Mouse (Mus musculus) stomach, embryonic 16.5 days (tissue): ENCODE measurements at regions not wholly inside any gene's neighbourhood (a gene's known extent, or its start where the extent isn't known, plus 50 kb on each side); places are given as distances from the start of the nearest gene placed in this dataset.
"Not testable (repeated sequence)": the region's sequence is repeated elsewhere in the genome, so short reads cannot be mapped to it uniquely, and the experiment has no call there.

Experiments used
- ATAC-seq: fragments of 200-750 bp; cut with Nextera tagmentation; 2 replicates; pipeline ENCODE4 v1.8.0; 2017; ENCODE audit warnings: moderate number of reproducible peaks, moderate TSS enrichment; ENCODE audit not compliant: insufficient read depth, low FRiP score
- H3K27ac ChIP-seq: fragments of 300-500 bp; sonication (generic); 2 replicates; pipeline ENCODE4 v1.5.1; 2014; ENCODE audit warnings: low read length
- H3K27me3 ChIP-seq: fragments of 300-500 bp; sonication (generic); 2 replicates; pipeline ENCODE4 v1.6.1; 2014; ENCODE audit warnings: low read length, control low read depth, mixed read lengths; ENCODE audit not compliant: control insufficient read depth, insufficient read depth
- H3K36me3 ChIP-seq: fragments of 300-500 bp; sonication (generic); 2 replicates; pipeline ENCODE4 v1.6.1; 2014; ENCODE audit warnings: low read length; ENCODE audit not compliant: control insufficient read depth, insufficient read depth
- H3K4me1 ChIP-seq: fragments of 300-500 bp; sonication (generic); 2 replicates; pipeline ENCODE4 v1.6.1; 2014; ENCODE audit warnings: low read length, control low read depth, mixed read lengths; ENCODE audit not compliant: control insufficient read depth, insufficient read depth
- H3K4me2 ChIP-seq: fragments of 300-500 bp; sonication (generic); 2 replicates; pipeline ENCODE4 v1.6.1; 2014; ENCODE audit warnings: low read depth, low read length, mixed read lengths
- H3K4me3 ChIP-seq: fragments of 300-500 bp; sonication (generic); replicated peaks from 2 replicates; pipeline ENCODE4 v1.5.1; 2014; ENCODE audit warnings: mild to moderate bottlenecking, low read length
- H3K9ac ChIP-seq: fragments of 300-500 bp; sonication (generic); 2 replicates; pipeline ENCODE4 v1.6.1; 2014; ENCODE audit warnings: low read length
- H3K9me3 ChIP-seq: fragments of 300-500 bp; sonication (generic); replicated peaks from 2 replicates; pipeline ENCODE4 v1.6.1; 2016; ENCODE audit warnings: low read length, control low read depth; ENCODE audit not compliant: control insufficient read depth
- WGBS: fragments of 180-500 bp; shearing (Covaris S2); extraction: QIAGEN DNeasy Blood & Tissue Kit; methylation state at CpG from one replicate; pipeline ENCODE4 v1.1.7; 2014; 5-methylcytosine and 5-hydroxymethylcytosine counted together

DNA sequence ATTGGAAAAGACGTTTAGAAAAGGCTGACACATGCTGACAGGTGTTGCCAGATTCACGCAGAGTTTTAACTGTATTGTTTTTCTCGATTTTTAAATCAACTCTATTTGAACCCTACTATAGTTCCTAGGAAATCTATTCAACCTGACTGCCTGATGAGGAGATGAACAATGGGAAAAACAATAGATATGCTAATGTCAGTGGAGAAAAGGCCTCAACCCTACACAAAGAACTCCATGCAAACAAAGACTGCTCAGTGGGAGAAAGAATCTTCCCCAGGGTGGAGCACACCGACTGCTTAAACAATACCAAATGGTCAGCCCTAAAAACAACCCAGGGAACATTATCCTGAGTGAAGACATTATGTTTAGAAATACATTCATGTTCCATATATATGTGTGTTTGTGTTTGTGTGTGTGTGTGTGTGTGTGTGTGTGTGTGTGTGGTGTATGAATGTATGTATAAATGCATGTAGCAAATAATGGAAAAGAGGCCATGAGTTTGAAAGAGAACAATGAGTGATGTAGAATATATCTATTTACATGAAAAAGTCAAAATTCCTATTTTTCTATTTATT, 204.1 kb upstream of the Zfp804a start:
- 30% methylated on average over 4 of the region's 4 CpGs for WGBS
- Histone ChIP-seq H3K9ac (no peak overlapping the region), H3K4me3 (no peak overlapping the region), H3K27me3 (no peaks in the 10 kb centered on the region), H3K36me3 (no peaks in the 10 kb centered on the region), H3K4me2 (no peak overlapping the region), H3K9me3 (no peaks in the 10 kb centered on the region), H3K4me1 (no peaks in the 10 kb centered on the region), H3K27ac (no peak overlapping the region)
- no peak for ATAC-seq

DNA sequence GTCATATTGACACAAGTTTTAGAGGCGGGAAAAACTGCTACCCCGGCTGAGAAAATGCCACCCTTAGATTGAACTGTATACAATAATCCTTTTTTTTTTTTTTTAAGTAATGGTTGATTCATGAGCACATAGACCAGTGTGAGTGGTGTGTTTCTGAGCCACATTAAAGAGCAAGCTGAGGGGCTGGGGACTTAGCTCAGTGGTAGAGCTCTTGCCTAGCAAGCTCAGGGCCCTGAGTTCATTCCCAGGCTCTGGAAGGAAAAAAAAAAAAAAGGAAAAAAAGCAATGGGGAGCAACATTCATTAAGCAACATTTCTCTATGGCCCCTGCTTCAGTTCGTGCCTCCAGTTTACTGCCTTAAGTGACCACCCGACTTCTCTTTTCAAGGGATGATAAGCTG, 203.1 kb upstream of the Zfp804a start:
- no peaks in the 10 kb centered on the region for H3K27me3 ChIP-seq
- no peak overlapping the region for H3K4me2 ChIP-seq
- no peak for ATAC-seq
- H3K4me1 ChIP-seq, result no peaks in the 10 kb centered on the region
- no peaks in the 10 kb centered on the region for H3K9me3 ChIP-seq
- no peak overlapping the region for H3K4me3 ChIP-seq
- H3K9ac ChIP-seq, result no peak overlapping the region
- H3K36me3 ChIP-seq, result no peaks in the 10 kb centered on the region
- H3K27ac ChIP-seq, result no peak overlapping the region
- 46% methylated on average over 4 of the region's 4 CpGs for WGBS

DNA sequence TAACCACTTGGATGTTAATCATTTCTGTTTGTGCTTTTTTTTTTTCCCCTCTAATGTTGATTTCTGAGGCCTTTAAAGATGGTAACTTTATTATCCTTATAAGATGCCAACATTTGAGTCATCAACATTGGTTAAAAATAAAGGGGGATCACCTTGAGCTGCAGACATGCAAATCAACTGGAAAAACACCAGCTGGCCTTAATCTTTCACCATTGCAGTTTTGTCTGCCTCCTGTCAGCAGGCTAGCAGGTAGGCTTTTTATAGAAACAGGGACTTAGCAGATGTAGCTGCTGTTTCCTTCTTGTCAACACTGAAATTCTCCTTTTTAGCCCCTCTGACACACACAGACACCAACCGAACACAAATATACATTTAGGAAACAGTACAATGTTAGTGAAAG, 167.6 kb upstream of the Zfp804a start:
- no peaks in the 10 kb centered on the region for H3K27me3 ChIP-seq
- WGBS, result 69% methylated on average over 1 of the region's 1 CpGs
- no peak for ATAC-seq
- H3K36me3 ChIP-seq, result no peaks in the 10 kb centered on the region
- H3K4me3 ChIP-seq, result no peak overlapping the region
- H3K9ac ChIP-seq, result no peak overlapping the region
- no peaks in the 10 kb centered on the region for H3K9me3 ChIP-seq
- H3K4me2 ChIP-seq, result no peak overlapping the region
- H3K4me1 ChIP-seq, result no peaks in the 10 kb centered on the region
- H3K27ac ChIP-seq, result no peak overlapping the region

DNA sequence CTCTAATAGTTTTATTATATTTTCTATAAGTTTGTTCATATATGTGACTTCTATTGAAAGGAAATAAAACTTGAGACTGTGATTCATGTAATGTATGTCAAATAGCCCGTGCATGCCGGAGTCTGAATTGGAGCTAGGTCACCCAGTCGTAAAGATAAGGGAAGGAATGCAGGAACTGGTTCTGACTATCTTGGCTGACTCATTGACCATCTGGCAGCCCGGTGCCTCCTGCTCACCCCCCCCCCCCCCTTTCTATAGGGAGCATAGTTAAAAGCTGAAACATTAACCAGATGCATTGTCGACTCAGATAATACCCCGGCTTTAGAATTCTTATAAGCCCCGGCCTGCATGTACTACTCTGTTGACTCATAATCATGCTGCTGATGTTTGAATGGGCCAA, 160.5 kb upstream of the Zfp804a start:
- 33% methylated on average over 7 of the region's 7 CpGs for WGBS
- not testable (repeated sequence) for H3K27ac ChIP-seq, H3K4me1 ChIP-seq, H3K4me3 ChIP-seq, H3K4me2 ChIP-seq, H3K9ac ChIP-seq, H3K9me3 ChIP-seq, H3K36me3 ChIP-seq, H3K27me3 ChIP-seq
- ATAC-seq, result peak; percentile 37; the same call in 1 of the 2 replicates

DNA sequence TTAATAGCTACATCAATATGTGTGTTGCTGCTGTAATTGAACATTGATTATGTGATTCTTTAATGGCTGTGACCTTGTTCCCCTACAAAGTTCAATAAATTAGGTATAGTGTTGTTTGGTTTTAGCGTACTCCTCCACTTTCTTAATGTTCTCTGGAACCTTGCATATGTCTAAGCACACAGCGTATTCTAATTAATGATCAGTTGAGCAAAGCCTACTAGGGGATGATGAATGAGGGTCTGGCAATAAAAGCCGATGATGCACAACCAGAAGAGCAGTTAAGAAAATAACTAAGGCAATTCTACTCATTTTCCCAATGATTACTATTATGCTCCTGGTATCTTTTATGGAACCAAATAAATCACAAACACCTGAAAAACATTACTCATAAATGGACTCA, 113.7 kb upstream of the Zfp804a start:
- Histone ChIP-seq H3K27ac (no peak overlapping the region), H3K9me3 (no peaks in the 10 kb centered on the region), H3K27me3 (no peaks in the 10 kb centered on the region), H3K4me2 (no peak overlapping the region), H3K9ac (no peak overlapping the region), H3K4me1 (no peaks in the 10 kb centered on the region), H3K4me3 (no peak overlapping the region), H3K36me3 (no peaks in the 10 kb centered on the region)
- 51% methylated on average over 3 of the region's 3 CpGs for WGBS
- no peak for ATAC-seq
